Mouse (Mus musculus): ENCODE results near the gene Foxo6. TPM values are rescaled to one million over a fixed set of nuclear protein-coding genes. Genes with fewer than 3 reads are reported as not detected.

Gene Foxo6
- polyA plus RNA-seq, 1 experiment: 0.76 TPM

DNA sequence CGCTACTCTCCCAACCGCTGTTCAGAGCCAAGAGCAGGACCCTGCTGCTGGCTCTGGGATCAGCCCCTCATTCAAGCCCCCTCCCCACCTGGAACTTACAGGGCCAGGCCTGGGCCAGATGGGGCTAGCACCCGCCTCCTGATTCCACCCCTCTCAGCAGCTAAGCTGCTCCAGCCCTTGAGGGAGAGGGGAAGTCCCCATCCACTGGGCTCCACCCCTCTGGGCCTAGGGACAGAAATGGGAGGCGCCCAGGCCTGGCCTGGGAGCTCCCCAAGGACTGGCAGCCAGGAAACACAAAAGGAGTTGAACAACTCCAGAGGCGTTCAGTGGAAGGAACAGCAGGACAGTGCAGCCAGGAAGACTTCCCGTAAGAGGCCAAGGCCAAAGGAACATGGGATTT, 4.0 kb downstream of the Foxo6 start:
- H3K79me3 ChIP-seq (ENCODE audit: low read depth): no peaks in the 10 kb centered on the region
- H3ac ChIP-seq (ENCODE audit: control insufficient read depth, insufficient read length, low read depth): no peak overlapping the region
- no peak for TF ChIP-seq CEBPB (IDR thresholded peaks at IDR 0.05; ENCODE audit: low read depth)
- no peak for TF ChIP-seq CTCF (IDR thresholded peaks at IDR 0.05; ENCODE audit: control insufficient read depth, insufficient read depth, insufficient read length)
- TF ChIP-seq FOSL1 (IDR thresholded peaks at IDR 0.05; ENCODE audit: insufficient read depth, low read length, poor library complexity, severe bottlenecking): no peak
- no peak for TF ChIP-seq MAX (IDR thresholded peaks at IDR 0.05)
- TF ChIP-seq MYOD1 (IDR thresholded peaks at IDR 0.05; ENCODE audit: control insufficient read depth, insufficient read length, low read depth): no peak
- no peaks in the 10 kb centered on the region for H3K36me3 ChIP-seq (ENCODE audit: control insufficient read depth, insufficient read depth)
- H3K79me2 ChIP-seq (ENCODE audit: control insufficient read depth, insufficient read depth): no peaks in the 10 kb centered on the region
- H3K27me3 ChIP-seq (ENCODE audit: control insufficient read depth, insufficient read depth, insufficient read length): peaks cover 8% of the 10 kb centered on the region
- H3K4me3 ChIP-seq (ENCODE audit: insufficient read depth, poor library complexity, severe bottlenecking): no peak overlapping the region

DNA sequence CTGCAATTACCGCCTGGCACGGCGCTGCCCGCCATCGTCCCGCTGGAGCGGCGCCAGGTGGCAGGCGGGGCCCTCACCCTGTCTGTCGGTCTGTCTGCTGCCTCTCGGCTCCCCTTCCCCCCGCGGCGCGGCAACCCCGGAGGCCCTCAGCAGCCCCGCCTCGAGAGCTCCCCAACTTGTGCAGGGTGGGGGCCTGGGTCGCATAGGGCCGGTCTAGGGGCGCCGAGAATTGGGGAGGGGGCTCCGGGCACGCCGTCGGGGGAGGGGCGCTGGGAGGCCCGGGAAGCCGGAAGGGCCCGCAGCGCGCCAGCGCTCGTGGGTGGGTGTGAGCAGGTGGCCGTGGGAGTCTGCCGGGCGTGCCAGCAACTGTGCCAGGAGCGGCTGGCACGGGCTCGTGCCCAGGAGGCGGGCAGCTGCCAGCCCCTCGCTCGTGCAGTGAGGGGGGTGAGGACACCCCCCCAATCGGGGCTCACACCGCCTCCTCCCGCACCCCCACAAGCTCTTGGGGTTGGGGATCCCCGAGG, 4.5 kb downstream of the Foxo6 start:
- H3K79me3 ChIP-seq (ENCODE audit: low read depth): no peaks in the 10 kb centered on the region
- no peaks in the 10 kb centered on the region for H3K79me2 ChIP-seq (ENCODE audit: control insufficient read depth, insufficient read depth)
- peak overlapping the region; percentile 39 for H3ac ChIP-seq (ENCODE audit: control insufficient read depth, insufficient read length, low read depth)
- peaks cover 8% of the 10 kb centered on the region for H3K27me3 ChIP-seq (ENCODE audit: control insufficient read depth, insufficient read depth, insufficient read length)
- no peaks in the 10 kb centered on the region for H3K36me3 ChIP-seq (ENCODE audit: control insufficient read depth, insufficient read depth)
- TF ChIP-seq MAX (IDR thresholded peaks at IDR 0.05): no peak
- TF ChIP-seq CTCF (IDR thresholded peaks at IDR 0.05; ENCODE audit: control insufficient read depth, insufficient read depth, insufficient read length): no peak
- no peak for TF ChIP-seq FOSL1 (IDR thresholded peaks at IDR 0.05; ENCODE audit: insufficient read depth, low read length, poor library complexity, severe bottlenecking)
- TF ChIP-seq MYOG (IDR thresholded peaks at IDR 0.05; ENCODE audit: control insufficient read depth, extremely low read depth, insufficient read length): no peak
- peak overlapping the region; percentile 11 for H3K4me3 ChIP-seq (ENCODE audit: insufficient read depth, poor library complexity, severe bottlenecking)

DNA sequence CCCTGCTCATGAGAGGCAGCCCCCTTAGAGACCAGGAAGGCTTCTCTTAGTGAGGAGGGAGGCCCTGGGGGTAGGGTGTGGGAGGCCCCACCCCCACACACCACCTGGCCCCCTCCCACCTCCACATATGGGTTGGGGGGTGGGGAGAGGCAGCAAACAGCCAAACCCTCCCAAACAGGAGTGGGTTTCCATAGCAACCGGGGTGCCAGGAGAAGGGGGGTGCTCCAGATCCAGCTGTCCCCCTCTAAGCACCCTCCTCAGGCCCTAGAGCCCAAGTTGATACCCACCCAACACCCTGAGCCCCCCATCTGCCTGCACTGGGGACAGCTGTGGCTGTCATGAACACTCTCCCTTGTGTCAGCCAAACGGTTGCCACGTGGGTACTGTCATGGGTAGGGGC, 6.1 kb downstream of the Foxo6 start:
- Histone ChIP-seq H3K36me3 (ENCODE audit: control insufficient read depth, insufficient read depth) (no peaks in the 10 kb centered on the region), H3K79me3 (ENCODE audit: low read depth) (no peaks in the 10 kb centered on the region), H3ac (ENCODE audit: control insufficient read depth, insufficient read length, low read depth) (no peak overlapping the region), H3K27me3 (ENCODE audit: control insufficient read depth, insufficient read depth, insufficient read length) (no peaks in the 10 kb centered on the region), H3K79me2 (ENCODE audit: control insufficient read depth, insufficient read depth) (no peaks in the 10 kb centered on the region), H3K4me3 (ENCODE audit: insufficient read depth, poor library complexity, severe bottlenecking) (no peak overlapping the region)
- TF ChIP-seq USF1 (IDR thresholded peaks at IDR 0.05; ENCODE audit: low read depth): no peak
- TF ChIP-seq CTCF (IDR thresholded peaks at IDR 0.05; ENCODE audit: control insufficient read depth, insufficient read depth, insufficient read length): no peak
- TF ChIP-seq FOSL1 (IDR thresholded peaks at IDR 0.05; ENCODE audit: insufficient read depth, low read length, poor library complexity, severe bottlenecking): no peak
- TF ChIP-seq MAX (IDR thresholded peaks at IDR 0.05): no peak
- TF ChIP-seq CEBPB (IDR thresholded peaks at IDR 0.05; ENCODE audit: low read depth): no peak
- TF ChIP-seq MYOG (IDR thresholded peaks at IDR 0.05; ENCODE audit: control insufficient read depth, extremely low read depth, insufficient read length): no peak
- no peak for TF ChIP-seq MYOD1 (IDR thresholded peaks at IDR 0.05; ENCODE audit: control insufficient read depth, insufficient read length, low read depth)

DNA sequence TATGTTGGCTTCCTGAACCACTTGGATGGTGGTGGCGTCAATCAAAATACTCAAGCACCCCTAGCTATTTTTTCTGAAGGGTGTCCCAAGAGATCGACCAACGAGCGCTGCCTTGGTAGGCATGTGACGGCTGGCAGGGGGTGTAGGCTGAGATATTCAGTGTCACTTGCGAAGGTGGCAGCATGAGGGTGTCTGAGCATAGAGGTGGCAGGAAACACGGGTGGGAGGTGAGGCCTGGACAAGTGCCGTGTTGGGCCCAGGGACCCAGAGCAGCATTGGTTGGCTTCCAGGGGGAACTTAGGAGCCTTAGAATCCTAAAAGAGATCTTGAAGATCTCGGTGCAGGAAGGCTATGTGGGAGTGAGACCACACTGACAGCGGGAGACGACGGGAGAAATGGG, 6.7 kb downstream of the Foxo6 start:
- no peaks in the 10 kb centered on the region for H3K79me3 ChIP-seq (ENCODE audit: low read depth)
- H3ac ChIP-seq (ENCODE audit: control insufficient read depth, insufficient read length, low read depth): no peak overlapping the region
- H3K27me3 ChIP-seq (ENCODE audit: control insufficient read depth, insufficient read depth, insufficient read length): no peaks in the 10 kb centered on the region
- no peak for TF ChIP-seq CEBPB (IDR thresholded peaks at IDR 0.05; ENCODE audit: low read depth)
- no peak for TF ChIP-seq MYOG (IDR thresholded peaks at IDR 0.05; ENCODE audit: control insufficient read depth, extremely low read depth, insufficient read length)
- no peak for TF ChIP-seq FOSL1 (IDR thresholded peaks at IDR 0.05; ENCODE audit: insufficient read depth, low read length, poor library complexity, severe bottlenecking)
- no peak for TF ChIP-seq CTCF (IDR thresholded peaks at IDR 0.05; ENCODE audit: control insufficient read depth, insufficient read depth, insufficient read length)
- TF ChIP-seq MAX (IDR thresholded peaks at IDR 0.05): no peak
- TF ChIP-seq USF1 (IDR thresholded peaks at IDR 0.05; ENCODE audit: low read depth): no peak
- no peak for TF ChIP-seq MYOD1 (IDR thresholded peaks at IDR 0.05; ENCODE audit: control insufficient read depth, insufficient read length, low read depth)
- no peaks in the 10 kb centered on the region for H3K79me2 ChIP-seq (ENCODE audit: control insufficient read depth, insufficient read depth)
- no peaks in the 10 kb centered on the region for H3K36me3 ChIP-seq (ENCODE audit: control insufficient read depth, insufficient read depth)
- H3K4me3 ChIP-seq (ENCODE audit: insufficient read depth, poor library complexity, severe bottlenecking): no peak overlapping the region

DNA sequence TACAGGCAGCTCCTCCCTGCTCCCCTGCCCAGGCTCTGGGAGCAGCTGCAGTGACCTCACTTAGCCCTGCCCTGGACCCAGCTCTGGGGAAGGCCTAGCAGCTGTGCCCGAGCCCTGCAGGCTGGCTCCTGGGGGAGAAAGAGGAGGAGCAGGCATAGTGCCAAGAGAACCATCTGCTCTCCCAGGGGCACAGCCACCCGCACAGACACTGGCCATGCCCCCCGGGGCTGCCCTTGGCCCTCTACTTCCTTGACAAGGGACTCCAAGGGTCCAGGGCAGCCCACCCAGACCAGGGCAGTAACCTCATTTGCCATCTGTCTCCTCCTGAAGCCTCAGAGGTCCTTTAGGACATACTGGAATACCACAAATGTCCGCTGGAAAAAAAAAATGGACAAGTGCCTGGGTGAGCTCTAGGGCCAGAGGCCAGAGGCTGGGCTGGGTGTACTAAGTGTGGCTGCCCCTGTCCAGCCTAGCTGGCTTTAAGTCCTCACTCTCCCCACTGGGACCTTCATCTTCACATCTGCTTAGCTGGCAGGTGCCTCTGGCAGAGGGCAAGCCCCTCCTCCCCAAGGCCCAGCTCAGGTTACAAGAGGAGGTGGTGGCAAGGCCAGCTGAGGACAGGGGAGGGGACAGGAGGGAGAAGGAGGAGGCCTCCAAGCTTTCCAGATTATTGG, 9.8 kb downstream of the Foxo6 start:
- H3ac ChIP-seq (ENCODE audit: control insufficient read depth, insufficient read length, low read depth): no peak overlapping the region
- no peaks in the 10 kb centered on the region for H3K36me3 ChIP-seq (ENCODE audit: control insufficient read depth, insufficient read depth)
- no peaks in the 10 kb centered on the region for H3K79me3 ChIP-seq (ENCODE audit: low read depth)
- no peaks in the 10 kb centered on the region for H3K79me2 ChIP-seq (ENCODE audit: control insufficient read depth, insufficient read depth)
- no peaks in the 10 kb centered on the region for H3K27me3 ChIP-seq (ENCODE audit: control insufficient read depth, insufficient read depth, insufficient read length)
- H3K4me3 ChIP-seq (ENCODE audit: insufficient read depth, poor library complexity, severe bottlenecking): no peak overlapping the region
- no peak for TF ChIP-seq CTCF (IDR thresholded peaks at IDR 0.05; ENCODE audit: control insufficient read depth, insufficient read depth, insufficient read length)
- peak; percentile 76 for TF ChIP-seq MYOD1 (IDR thresholded peaks at IDR 0.05; ENCODE audit: control insufficient read depth, insufficient read length, low read depth)

DNA sequence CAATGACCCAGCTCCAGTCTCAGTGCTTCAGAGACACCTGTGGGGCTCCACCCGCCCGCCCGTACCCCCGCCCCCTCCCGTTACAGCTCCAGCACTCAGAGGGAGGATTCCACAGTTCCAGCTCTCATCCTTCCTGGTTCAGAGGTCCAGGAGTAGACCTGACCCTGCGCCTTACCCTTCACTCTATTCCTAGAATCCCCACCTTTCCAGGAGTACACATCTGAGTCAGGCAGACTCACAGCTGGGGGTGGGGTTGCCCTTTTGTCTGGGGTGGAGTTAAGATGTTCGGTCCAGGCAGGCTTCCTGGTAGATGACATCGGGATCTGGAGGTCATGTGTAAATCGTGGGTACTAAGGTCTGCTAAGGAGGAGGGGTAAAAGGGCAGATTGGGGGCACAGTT, 11.7 kb downstream of the Foxo6 start:
- H3ac ChIP-seq (ENCODE audit: control insufficient read depth, insufficient read length, low read depth): no peak overlapping the region
- no peak for TF ChIP-seq USF1 (IDR thresholded peaks at IDR 0.05; ENCODE audit: low read depth)
- TF ChIP-seq CEBPB (IDR thresholded peaks at IDR 0.05; ENCODE audit: low read depth): no peak
- no peak for TF ChIP-seq MYOG (IDR thresholded peaks at IDR 0.05; ENCODE audit: control insufficient read depth, extremely low read depth, insufficient read length)
- no peak for TF ChIP-seq CTCF (IDR thresholded peaks at IDR 0.05; ENCODE audit: control insufficient read depth, insufficient read depth, insufficient read length)
- TF ChIP-seq MAX (IDR thresholded peaks at IDR 0.05): no peak
- TF ChIP-seq FOSL1 (IDR thresholded peaks at IDR 0.05; ENCODE audit: insufficient read depth, low read length, poor library complexity, severe bottlenecking): no peak
- no peak for TF ChIP-seq MYOD1 (IDR thresholded peaks at IDR 0.05; ENCODE audit: control insufficient read depth, insufficient read length, low read depth)
- no peaks in the 10 kb centered on the region for H3K79me2 ChIP-seq (ENCODE audit: control insufficient read depth, insufficient read depth)
- no peaks in the 10 kb centered on the region for H3K36me3 ChIP-seq (ENCODE audit: control insufficient read depth, insufficient read depth)
- H3K27me3 ChIP-seq (ENCODE audit: control insufficient read depth, insufficient read depth, insufficient read length): no peaks in the 10 kb centered on the region
- H3K79me3 ChIP-seq (ENCODE audit: low read depth): no peaks in the 10 kb centered on the region
- no peak overlapping the region for H3K4me3 ChIP-seq (ENCODE audit: insufficient read depth, poor library complexity, severe bottlenecking)
